Mouse (Mus musculus) adrenal gland (tissue): ENCODE results near the gene Uchl1.

Experiments used
- intact Hi-C: fragments of 180-260 bp; cut with DNase I; formaldehyde crosslinking; loops from one replicate; pipeline ENCODE4 v1.15.1; 2025
- long read RNA-seq, 2 experiments: library from polyadenylated mRNA; unstranded; transcript quantifications; one replicate each; pipeline ENCODE4 v2.0.0; 2020; ENCODE audit warnings: borderline replicate concordance in 1 of 2; ENCODE audit not compliant: insufficient replicate concordance in 1 of 2

Gene Uchl1
- long read RNA-seq, experiment 1, partial matches to known transcripts, result 1 of 71 reads
- long read RNA-seq, experiment 1, other reads (novel, unspliced or antisense), result 66 of 71 reads
- long read RNA-seq, experiment 2, transcript Uchl1-202 (7 exons, 980 nt), result major isoform, 12 of 116 reads
- long read RNA-seq, experiment 2, partial matches to known transcripts, result 3 of 116 reads
- long read RNA-seq, experiment 2, other reads (novel, unspliced or antisense), result 101 of 116 reads

- intact Hi-C loops, result no loop called here
These were observed at the start of gene Uchl1 for GRCm38 (mm10) chr5:66675983-66676382. Uchl1 (plus strand) TSS chr5:66676091.

- intact Hi-C loops, result loop anchor here (5.0 kb wide), 1 partner anchor 34 kb away; no protein-coding TSS in a partner anchor
These were observed 48.1 kb upstream of the Uchl1 start for GRCm38 (mm10) chr5:66627805-66628204.

GRCm38 (mm10) chr5:66635459-66636079, 40.3 kb upstream of the Uchl1 start:
- intact Hi-C loops, result no loop called here

GRCm38 (mm10) chr5:66642156-66642555, 33.7 kb upstream of the Uchl1 start:
- intact Hi-C loops, result no loop called here

GRCm38 (mm10) chr5:66643260-66643659, 32.6 kb upstream of the Uchl1 start:
- intact Hi-C loops, result no loop called here

GRCm38 (mm10) chr5:66647504-66647903, 28.4 kb upstream of the Uchl1 start:
- intact Hi-C loops, result no loop called here

GRCm38 (mm10) chr5:66654220-66654619, 21.7 kb upstream of the Uchl1 start:
- intact Hi-C loops, result no loop called here

GRCm38 (mm10) chr5:66675189-66675890, 551 bp upstream of the Uchl1 start:
- intact Hi-C loops, result no loop called here

- intact Hi-C loops, result no loop called here
These were observed 696 bp downstream of the Uchl1 start for GRCm38 (mm10) chr5:66676457-66677117.

- intact Hi-C loops, result no loop called here
These were observed 1.8 kb downstream of the Uchl1 start for GRCm38 (mm10) chr5:66677411-66678345.

GRCm38 (mm10) chr5:66679222-66679621, 3.3 kb downstream of the Uchl1 start:
- intact Hi-C loops, result no loop called here

GRCm38 (mm10) chr5:66685930-66686329, 10.0 kb downstream of the Uchl1 start:
- intact Hi-C loops, result no loop called here

GRCm38 (mm10) chr5:66686863-66687262, 11.0 kb downstream of the Uchl1 start:
- intact Hi-C loops, result no loop called here

- intact Hi-C loops, result no loop called here
These were observed 11.8 kb downstream of the Uchl1 start for GRCm38 (mm10) chr5:66687737-66688136.

- intact Hi-C loops, result no loop called here
These were observed 12.4 kb downstream of the Uchl1 start for GRCm38 (mm10) chr5:66688286-66688685.

GRCm38 (mm10) chr5:66689796-66690195, 13.9 kb downstream of the Uchl1 start:
- intact Hi-C loops, result no loop called here

GRCm38 (mm10) chr5:66693231-66693630, 17.3 kb downstream of the Uchl1 start:
- intact Hi-C loops, result no loop called here

- intact Hi-C loops, result loop anchor here (2.0 kb wide), 1 partner anchor 542 kb away; no protein-coding TSS in a partner anchor
These were observed 21.2 kb downstream of the Uchl1 start for GRCm38 (mm10) chr5:66697119-66697518.

- intact Hi-C loops, result loop anchor here (2.0 to 5.0 kb wide), 2 partner anchors 297 to 317 kb away; no protein-coding TSS in a partner anchor
These were observed 24.0 kb downstream of the Uchl1 start for GRCm38 (mm10) chr5:66699911-66700310.

- intact Hi-C loops, result loop anchor here (5.0 kb wide), 1 partner anchor 295 kb away; no protein-coding TSS in a partner anchor
These were observed 26.1 kb downstream of the Uchl1 start for GRCm38 (mm10) chr5:66701951-66702350.
